In the genomic region with DNA sequence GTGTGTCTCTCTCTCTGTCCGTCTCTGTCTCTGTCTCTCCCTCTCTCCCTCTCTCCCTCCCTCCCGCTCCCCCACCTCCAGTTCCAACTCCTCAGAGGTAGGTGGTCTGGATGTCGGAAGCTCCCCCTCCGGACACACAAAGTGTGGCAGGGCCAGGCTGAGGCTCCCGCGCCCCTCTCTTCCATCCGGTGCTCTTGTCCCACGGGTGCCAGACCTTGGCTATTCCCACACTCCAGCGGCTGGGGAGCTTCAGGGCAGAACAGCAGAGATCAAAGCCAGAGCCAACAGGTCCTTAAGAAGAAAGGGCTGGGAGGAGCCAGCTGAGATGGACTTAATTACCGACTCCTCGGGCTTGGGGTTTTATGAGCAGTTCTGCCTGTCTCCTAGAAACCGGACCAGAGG, we compare ENCODE assay signal across 7 mouse cellular contexts.
DNase-seq lines count a peak whose midpoint lies in the region; ATAC-seq lines count a peak whose summit lies in the region.

No protein-coding gene starts in this region.

- H3K9ac ChIP-seq in limb, embryonic 12.5 days (replicated peaks): peak overlapping the region; percentile 50; the same call in 1 of the 2 replicates
- no peak overlapping the region; the same call in 1 of the 2 replicates for H3K9ac ChIP-seq in midbrain, embryonic 14.5 days (replicated peaks; ENCODE audit: low read length)

- peaks cover 32% of the 10 kb centered on the region for H3K4me1 ChIP-seq in heart, embryonic 10.5 days
- peaks cover 29% of the 10 kb centered on the region for H3K4me1 ChIP-seq in limb, embryonic 12.5 days (replicated peaks)
- peaks cover 11% of the 10 kb centered on the region for H3K4me1 ChIP-seq in midbrain, embryonic 14.5 days (ENCODE audit: control insufficient read depth, insufficient read depth, low read length)

- under 1% methylated on average over 12 of the region's 12 CpGs for WGBS in heart, embryonic 10.5 days
- WGBS in limb, embryonic 12.5 days: under 1% methylated on average over 12 of the region's 12 CpGs
- under 1% methylated on average over 12 of the region's 12 CpGs for WGBS in midbrain, embryonic 14.5 days

- H3K36me3 ChIP-seq in heart, embryonic 10.5 days: no peaks in the 10 kb centered on the region
- H3K36me3 ChIP-seq in limb, embryonic 12.5 days: no peaks in the 10 kb centered on the region
- no peaks in the 10 kb centered on the region for H3K36me3 ChIP-seq in midbrain, embryonic 14.5 days (ENCODE audit: control insufficient read depth, insufficient read depth, low read length)

- peak; percentile 84 for DNase-seq in R1 (ENCODE audit: low read depth, low spot score)
- peak; percentile 12 for DNase-seq in brain, adult 2 months (ENCODE audit: low read depth, low spot score)
- no peak for DNase-seq in heart, embryonic 10.5 days (ENCODE audit: low spot score)
- DNase-seq in midbrain, embryonic 14.5 days: peak; percentile 59
- DNase-seq in layer of hippocampus, adult 9-10 months (ENCODE audit: low spot score): no peak
- no peak for DNase-seq in layer of hippocampus, adult 18-20 months (ENCODE audit: low spot score in 2 of 2)

- ATAC-seq in limb, embryonic 12.5 days (ENCODE audit: insufficient number of reproducible peaks, insufficient read depth, low FRiP score, low TSS enrichment, low read depth): no peak; the same call in 1 of the 2 replicates
- ATAC-seq in midbrain, embryonic 14.5 days (ENCODE audit: low FRiP score, low TSS enrichment): peak; percentile 46; the same call in 1 of the 2 replicates

- peak overlapping the region; percentile 56 for H3K4me3 ChIP-seq in heart, embryonic 10.5 days
- peak overlapping the region; percentile 30 for H3K4me3 ChIP-seq in limb, embryonic 12.5 days (replicated peaks)
- 0 out of 2 replicates have a peak overlapping the region, but pooled peaks have one; percentile 14 for H3K4me3 ChIP-seq in midbrain, embryonic 14.5 days (replicated peaks; ENCODE audit: low read depth, low read length)

- peaks cover 26% of the 10 kb centered on the region for H3K27me3 ChIP-seq in heart, embryonic 10.5 days (ENCODE audit: insufficient read depth, poor library complexity, severe bottlenecking)
- H3K27me3 ChIP-seq in limb, embryonic 12.5 days: 0 out of 2 replicates have a peak, but pooled peaks cover 4% of the 10 kb centered on the region
- peaks cover 3% of the 10 kb centered on the region; the same call in 1 of the 2 replicates for H3K27me3 ChIP-seq in midbrain, embryonic 14.5 days (ENCODE audit: control insufficient read depth, insufficient read depth, low read length)

- H3K4me2 ChIP-seq in limb, embryonic 12.5 days: peak overlapping the region; percentile 64
- H3K4me2 ChIP-seq in midbrain, embryonic 14.5 days (ENCODE audit: low read length): peak overlapping the region; percentile 49

- H3K27ac ChIP-seq in heart, embryonic 10.5 days: peak overlapping the region; percentile 71; the same call in 1 of the 2 replicates
- peak overlapping the region; percentile 26 for H3K27ac ChIP-seq in limb, embryonic 12.5 days
- no peak overlapping the region for H3K27ac ChIP-seq in midbrain, embryonic 14.5 days (replicated peaks; ENCODE audit: low read depth, low read length)

- no peaks in the 10 kb centered on the region for H3K9me3 ChIP-seq in heart, embryonic 10.5 days
- no peaks in the 10 kb centered on the region for H3K9me3 ChIP-seq in limb, embryonic 12.5 days
- no peaks in the 10 kb centered on the region for H3K9me3 ChIP-seq in midbrain, embryonic 14.5 days (ENCODE audit: control insufficient read depth, low read length)

Comparison
In these comparisons a context has a peak if more than half of its experiments do, and no peak if none do; other contexts are left out.
1. DNase-seq: peak in R1 (single experiment), brain, adult 2 months (single experiment) and midbrain, embryonic 14.5 days (single experiment); none in heart, embryonic 10.5 days (single experiment), layer of hippocampus, adult 9-10 months (single experiment) and layer of hippocampus, adult 18-20 months (0 of 2).
2. Peak in every context shown above with its lines, with median percentiles within 50 percentile points of each other: H3K4me3 ChIP-seq.